Mouse (Mus musculus) myocyte (in vitro differentiated cells): ENCODE data around the gene Tmem50b.

Experiments
- MAX ChIP-seq: IDR thresholded peaks from one replicate; pipeline ENCODE4 v1.6.1; 2011; ENCODE audit warnings: low read depth, mild to moderate bottlenecking, control low read depth
- MYOD1 ChIP-seq, 3 experiments: IDR thresholded peaks; one replicate each; pipeline ENCODE4 v1.6.1; 2011; ENCODE audit warnings: control low read depth in 2 of 3, low read depth in 2 of 3, mild to moderate bottlenecking in 2 of 3, moderate library complexity in 1 of 3; ENCODE audit not compliant: insufficient read length in 2 of 3, control insufficient read depth in 1 of 3
- POLR2A ChIP-seq: IDR thresholded peaks from one replicate; pipeline ENCODE4 v1.6.1; 2011; ENCODE audit warnings: low read depth, mild to moderate bottlenecking, control low read depth, moderate library complexity; ENCODE audit not compliant: insufficient read length
- REST ChIP-seq: IDR thresholded peaks from one replicate; pipeline ENCODE4 v1.6.1; 2011; ENCODE audit warnings: mild to moderate bottlenecking, control low read depth, moderate library complexity; ENCODE audit not compliant: insufficient read depth, insufficient read length
- SRF ChIP-seq: IDR thresholded peaks from one replicate; pipeline ENCODE4 v1.6.1; 2011; ENCODE audit warnings: low read depth; ENCODE audit not compliant: control insufficient read depth, insufficient read length
- TCF12 ChIP-seq: IDR thresholded peaks from one replicate; pipeline ENCODE4 v1.6.1; 2011; ENCODE audit warnings: mild to moderate bottlenecking, control low read depth; ENCODE audit not compliant: poor library complexity, insufficient read depth, severe bottlenecking
- TCF3 ChIP-seq: IDR thresholded peaks from one replicate; pipeline ENCODE4 v1.6.1; 2011; ENCODE audit warnings: low read depth, control low read depth; ENCODE audit not compliant: insufficient read length

DNA sequence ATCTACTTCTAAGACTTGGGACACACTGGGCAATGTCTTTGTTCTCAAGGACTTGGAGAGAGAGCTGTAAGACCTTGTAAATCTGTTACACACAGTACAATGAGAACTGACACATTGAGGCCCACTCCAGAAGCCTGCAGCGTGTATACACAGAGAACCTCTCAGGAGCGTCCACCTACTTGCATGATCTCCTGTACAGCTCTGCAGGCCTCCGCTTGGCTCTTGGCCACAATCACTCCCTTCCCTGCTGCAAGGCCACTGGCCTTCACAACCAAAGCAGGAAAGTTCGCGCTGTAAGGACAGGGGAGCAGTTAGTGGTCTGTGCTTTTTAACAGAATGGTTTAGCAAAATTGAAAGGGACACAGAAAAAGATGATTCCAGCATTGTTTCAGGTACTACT, 41.6 kb upstream of the Tmem50b start:
- TF ChIP-seq POLR2A, result no peak
- no peak for TF ChIP-seq MAX
- TF ChIP-seq TCF12, result no peak
- no peak for TF ChIP-seq TCF3
- TF ChIP-seq SRF, result no peak
- no peak for TF ChIP-seq REST
- TF ChIP-seq MYOD1 (IDR thresholded peaks at IDR 0.05; ENCODE audit: control insufficient read depth in 1 of 3, insufficient read length in 2 of 3, low read depth in 2 of 3), result no peak
